Mouse (Mus musculus) cortical plate, adult 2 months (tissue): ENCODE measurements at regions not wholly inside any gene's neighbourhood (a gene's known extent, or its start where the extent isn't known, plus 50 kb on each side); places are given as distances from the start of the nearest gene placed in this dataset.

Experiments
- H3K27ac ChIP-seq: fragments of 200-500 bp; 2 replicates; pipeline ENCODE4 v1.5.1; 2012; ENCODE audit warnings: low read length, control low read depth, inconsistent platforms; ENCODE audit not compliant: insufficient read depth
- H3K4me1 ChIP-seq: fragments of 200-500 bp; 2 replicates; pipeline ENCODE4 v1.6.1; 2011; ENCODE audit warnings: low read length; ENCODE audit not compliant: control insufficient read depth, insufficient read depth
- H3K4me3 ChIP-seq: fragments of 200-500 bp; 2 replicates; pipeline ENCODE4 v1.5.1; 2011; ENCODE audit warnings: mild to moderate bottlenecking, low read length, control low read depth; ENCODE audit not compliant: insufficient read depth
- CTCF ChIP-seq: fragments of 200-500 bp; IDR thresholded peaks from 2 replicates; pipeline ENCODE4 v1.5.1; 2011; ENCODE audit warnings: mild to moderate bottlenecking, control low read depth, low read length; ENCODE audit not compliant: insufficient read depth; ENCODE audit errors: extremely low read depth
- POLR2A ChIP-seq: fragments of 200-500 bp; IDR thresholded peaks from 2 replicates; pipeline ENCODE4 v1.6.1; 2011; ENCODE audit warnings: mild to moderate bottlenecking, low read length, control low read depth; ENCODE audit not compliant: insufficient read depth; ENCODE audit errors: extremely low read depth

- no peaks in the 10 kb centered on the region for H3K4me1 ChIP-seq
- H3K27ac ChIP-seq = no peak overlapping the region
- no peak overlapping the region for H3K4me3 ChIP-seq
- TF ChIP-seq CTCF = no peak
Observed at GRCm38 (mm10) chr16:30791048-30791855, 191.7 kb downstream of the Fam43a start.

DNA sequence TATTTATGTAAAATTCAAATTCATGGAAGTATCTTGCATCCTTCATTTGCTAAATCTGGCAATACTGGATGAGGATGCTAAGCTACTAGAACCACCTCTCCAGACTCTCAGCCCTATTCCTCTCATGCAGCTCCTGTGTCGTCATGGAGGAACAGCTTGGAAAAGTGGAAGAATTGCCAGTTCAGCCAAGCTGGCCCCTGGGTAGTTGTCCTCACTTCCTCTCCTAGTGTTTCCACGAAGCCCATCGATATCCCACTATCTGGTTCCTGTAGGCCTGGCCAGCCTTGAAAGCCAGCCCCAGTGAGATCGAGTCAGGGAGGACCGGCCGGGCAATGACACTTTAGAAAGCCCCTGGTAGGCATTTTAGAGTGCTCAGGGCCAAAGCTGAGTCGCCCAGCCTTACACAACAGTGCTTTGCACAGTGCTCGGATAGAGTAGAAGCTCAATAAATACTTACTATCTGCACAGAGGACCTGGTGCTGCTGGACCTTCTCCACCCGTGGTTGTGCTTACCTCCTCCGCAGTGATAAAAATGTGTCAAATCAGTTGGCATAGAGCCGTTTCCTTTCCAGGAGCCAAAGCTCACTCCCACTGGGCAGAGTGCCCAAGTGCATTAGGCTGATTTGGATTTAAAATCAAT, 193.3 kb downstream of the Fam43a start:
- H3K4me1 ChIP-seq = no peaks in the 10 kb centered on the region
- TF ChIP-seq CTCF (no peak), POLR2A (no peak)
- no peak overlapping the region for H3K4me3 ChIP-seq
- H3K27ac ChIP-seq = no peak overlapping the region

- Histone ChIP-seq H3K4me1 (no peaks in the 10 kb centered on the region), H3K4me3 (no peak overlapping the region), H3K27ac (no peak overlapping the region)
- TF ChIP-seq CTCF (no peak), POLR2A (no peak)
Observed at GRCm38 (mm10) chr16:30793378-30793753, 193.8 kb downstream of the Fam43a start.

DNA sequence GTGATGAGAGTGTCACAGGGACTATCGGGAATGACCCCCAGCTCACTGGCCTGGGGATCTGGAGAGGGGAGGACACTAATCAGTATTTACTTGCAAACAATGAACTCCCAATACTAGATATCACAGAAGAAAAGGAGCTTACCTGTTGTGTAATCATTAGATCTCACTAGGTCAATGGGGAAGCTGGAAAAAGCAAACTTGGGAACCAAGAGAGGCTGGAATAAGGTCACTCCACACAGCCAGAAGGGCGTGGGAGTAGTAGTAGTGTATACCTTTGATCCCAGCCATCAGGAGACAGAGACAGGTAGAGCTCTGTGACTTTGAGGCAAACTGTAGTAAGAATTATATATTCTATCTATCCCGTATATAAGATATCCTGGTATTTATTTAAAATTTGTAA, 194.3 kb downstream of the Fam43a start:
- Histone ChIP-seq H3K4me1 (no peaks in the 10 kb centered on the region), H3K27ac (no peak overlapping the region), H3K4me3 (no peak overlapping the region)
- TF ChIP-seq POLR2A = no peak

GRCm38 (mm10) chr16:30795501-30795904, 196.0 kb downstream of the Fam43a start:
- Histone ChIP-seq H3K4me1 (no peaks in the 10 kb centered on the region), H3K4me3 (no peak overlapping the region), H3K27ac (no peak overlapping the region)
- TF ChIP-seq CTCF (no peak), POLR2A (no peak)

DNA sequence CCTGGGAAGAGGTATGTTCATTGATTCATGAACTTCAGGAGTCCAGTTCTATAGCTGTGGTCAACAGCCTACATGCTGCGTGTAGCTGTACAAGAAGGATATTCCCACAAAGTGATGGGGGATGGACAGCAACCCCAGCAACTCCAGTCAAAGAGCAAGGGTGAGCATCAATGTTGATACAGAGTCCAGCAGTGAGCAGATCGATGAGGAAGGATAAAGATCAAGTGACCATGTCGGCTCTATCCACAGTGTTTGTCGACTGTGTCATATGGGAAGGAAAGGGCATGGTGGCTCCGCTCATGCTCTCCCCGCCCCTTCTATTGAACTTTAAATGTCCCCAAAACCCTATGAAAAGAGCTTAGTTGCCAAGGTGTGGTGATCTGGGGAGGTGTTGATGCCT, 196.6 kb downstream of the Fam43a start:
- TF ChIP-seq POLR2A (no peak), CTCF (no peak)
- Histone ChIP-seq H3K4me1 (no peaks in the 10 kb centered on the region), H3K4me3 (no peak overlapping the region), H3K27ac (no peak overlapping the region)

- H3K4me3 ChIP-seq = no peak overlapping the region
- TF ChIP-seq CTCF = no peak
- TF ChIP-seq POLR2A = no peak
- no peaks in the 10 kb centered on the region for H3K4me1 ChIP-seq
- no peak overlapping the region for H3K27ac ChIP-seq
Observed at GRCm38 (mm10) chr16:30797006-30797405, 197.5 kb downstream of the Fam43a start.

- no peak for TF ChIP-seq CTCF
- TF ChIP-seq POLR2A = no peak
- H3K4me1 ChIP-seq = no peaks in the 10 kb centered on the region
- no peak overlapping the region for H3K4me3 ChIP-seq
- H3K27ac ChIP-seq = no peak overlapping the region
Observed at GRCm38 (mm10) chr16:30797973-30798471, 198.5 kb downstream of the Fam43a start.

DNA sequence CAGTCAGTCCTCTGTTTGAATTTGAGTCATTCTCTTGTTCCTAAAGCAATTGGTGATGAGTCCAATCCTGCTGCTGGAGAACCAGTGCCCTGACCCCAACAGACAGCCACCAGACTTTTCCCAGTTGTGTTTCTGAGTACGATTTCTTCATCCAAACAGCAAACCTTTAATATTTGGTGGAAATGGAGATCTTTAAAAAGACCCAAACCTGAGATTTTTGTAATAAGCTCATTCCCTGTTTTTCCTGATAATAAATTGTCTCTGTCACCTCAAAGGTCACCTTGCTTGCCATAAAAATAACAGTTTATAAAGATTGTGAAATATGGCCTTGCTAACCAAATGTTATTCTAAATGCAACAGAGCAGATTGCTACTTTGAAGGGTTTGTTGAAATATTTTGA, 199.0 kb downstream of the Fam43a start:
- Histone ChIP-seq H3K4me3 (no peak overlapping the region), H3K27ac (no peak overlapping the region), H3K4me1 (no peaks in the 10 kb centered on the region)
- no peak for TF ChIP-seq CTCF
- no peak for TF ChIP-seq POLR2A

- H3K4me3 ChIP-seq = no peak overlapping the region
- TF ChIP-seq CTCF (no peak), POLR2A (no peak)
Observed at GRCm38 (mm10) chr16:30799699-30800483, 200.4 kb downstream of the Fam43a start.

More at GRCm38 (mm10) chr16:30799699-30800483, 200.4 kb downstream of the Fam43a start:
- Histone ChIP-seq H3K27ac (no peak overlapping the region), H3K4me1 (no peaks in the 10 kb centered on the region)
